Comparison of ENCODE assay signal across 11 mouse cellular contexts in genomic region chr14:25470224-25470805, GRCm38 (mm10). TPM values are rescaled to one million over a fixed set of nuclear protein-coding genes. Genes with fewer than 3 reads are reported as not detected.
DNase-seq lines count a peak whose midpoint lies in the region; ATAC-seq and TF ChIP-seq lines count a peak whose summit lies in the region.
"Had no signal": no experiment of that assay in that cellular context is flagged by ENCODE, and none has a peak within 500 bp of the region (broad histone marks: within the 10 kb centered on the region; RNA-seq: fewer than 3 reads in every experiment).

No protein-coding gene starts in this region.

- DNase-seq in cerebellum, postnatal 10 days, result peak; percentile 80 to 92
- DNase-seq in cerebellum, postnatal 36 days, result no peak
- DNase-seq in kidney, postnatal 0 days (ENCODE audit: low spot score), result no peak
- DNase-seq in spleen, adult 18-20 months, result no peak
- DNase-seq: kidney, postnatal 25 days; lung, embryonic 14.5 days had no signal

- no peaks in the 10 kb centered on the region for H3K27me3 ChIP-seq in kidney, postnatal 0 days (ENCODE audit: insufficient read depth, low read length)
- H3K27me3 ChIP-seq in kidney, embryonic 14.5 days (ENCODE audit: control insufficient read depth, insufficient read depth, low read length), result no peaks in the 10 kb centered on the region
- no peaks in the 10 kb centered on the region for H3K27me3 ChIP-seq in embryonic facial prominence, embryonic 12.5 days
- H3K27me3 ChIP-seq: stomach, embryonic 15.5 days had no signal

- H3K4me3 ChIP-seq in kidney, postnatal 0 days (replicated peaks; ENCODE audit: low read depth, low read length), result no peak overlapping the region
- H3K4me3 ChIP-seq in kidney, embryonic 14.5 days (ENCODE audit: low read length), result no peak overlapping the region
- no peak overlapping the region for H3K4me3 ChIP-seq in embryonic facial prominence, embryonic 12.5 days
- H3K4me3 ChIP-seq in macrophage (ENCODE audit: inconsistent target), result no peak overlapping the region
- H3K4me3 ChIP-seq: stomach, embryonic 15.5 days had no signal

- no peak for ATAC-seq in kidney, postnatal 0 days (replicated peaks; ENCODE audit: low FRiP score, low read depth)
- ATAC-seq in kidney, embryonic 14.5 days (ENCODE audit: low FRiP score, low TSS enrichment), result no peak
- ATAC-seq in embryonic facial prominence, embryonic 12.5 days (ENCODE audit: insufficient number of reproducible peaks, insufficient read depth, low FRiP score, low TSS enrichment), result no peak
- no peak for ATAC-seq in CD4-positive, CD25-positive, alpha-beta regulatory T cell, adult 4 months

- no peak overlapping the region for H3K9ac ChIP-seq in kidney, postnatal 0 days (ENCODE audit: low read depth, low read length)
- no peak overlapping the region; the same call in 1 of the 2 replicates for H3K9ac ChIP-seq in kidney, embryonic 14.5 days (ENCODE audit: low read depth, low read length)
- no peak overlapping the region for H3K9ac ChIP-seq in embryonic facial prominence, embryonic 12.5 days
- H3K9ac ChIP-seq: lung, embryonic 14.5 days; stomach, embryonic 15.5 days had no signal

- no peaks in the 10 kb centered on the region for H3K9me3 ChIP-seq in kidney, postnatal 0 days (replicated peaks; ENCODE audit: low read length)
- H3K9me3 ChIP-seq in kidney, embryonic 14.5 days (ENCODE audit: control insufficient read depth, low read length), result no peaks in the 10 kb centered on the region
- H3K9me3 ChIP-seq in embryonic facial prominence, embryonic 12.5 days, result no peaks in the 10 kb centered on the region
- H3K9me3 ChIP-seq: stomach, embryonic 15.5 days had no signal

- WGBS in kidney, postnatal 0 days, result 52% methylated on average over 7 of the region's 7 CpGs
- 37% methylated on average over 7 of the region's 7 CpGs for WGBS in kidney, embryonic 14.5 days
- WGBS in embryonic facial prominence, embryonic 12.5 days, result 71% methylated on average over 7 of the region's 7 CpGs
- 32% methylated on average over 7 of the region's 7 CpGs for WGBS in macrophage (ENCODE audit: missing documents)

- no peak overlapping the region for H3K4me2 ChIP-seq in kidney, postnatal 0 days (ENCODE audit: low read length)
- no peak overlapping the region for H3K4me2 ChIP-seq in kidney, embryonic 14.5 days (replicated peaks; ENCODE audit: low read depth, low read length)
- no peak overlapping the region for H3K4me2 ChIP-seq in embryonic facial prominence, embryonic 12.5 days (replicated peaks)
- H3K4me2 ChIP-seq: lung, embryonic 14.5 days; stomach, embryonic 15.5 days had no signal

- 0 out of 2 replicates have a peak, but pooled peaks cover 2% of the 10 kb centered on the region for H3K36me3 ChIP-seq in kidney, postnatal 0 days (ENCODE audit: insufficient read depth, low read length)
- H3K36me3 ChIP-seq in kidney, embryonic 14.5 days (ENCODE audit: control insufficient read depth, insufficient read depth, low read length), result no peaks in the 10 kb centered on the region
- no peaks in the 10 kb centered on the region for H3K36me3 ChIP-seq in embryonic facial prominence, embryonic 12.5 days
- no peaks in the 10 kb centered on the region for H3K36me3 ChIP-seq in macrophage (ENCODE audit: inconsistent target)
- H3K36me3 ChIP-seq: stomach, embryonic 15.5 days had no signal

- H3K79me2 ChIP-seq in macrophage (ENCODE audit: inconsistent target), result peaks cover 100% of the 10 kb centered on the region

- H3K4me1 ChIP-seq in kidney, postnatal 0 days (replicated peaks; ENCODE audit: insufficient read depth, low read length), result peaks cover 93% of the 10 kb centered on the region
- peaks cover 91% of the 10 kb centered on the region for H3K4me1 ChIP-seq in kidney, embryonic 14.5 days (ENCODE audit: control insufficient read depth, insufficient read depth, low read length)
- H3K4me1 ChIP-seq in embryonic facial prominence, embryonic 12.5 days, result peaks cover 95% of the 10 kb centered on the region

- TF ChIP-seq CTCF in kidney, postnatal 0 days (IDR thresholded peaks at IDR 0.05; ENCODE audit: low read depth), result no peak

- peak overlapping the region; percentile 86 for H3K27ac ChIP-seq in kidney, postnatal 0 days
- H3K27ac ChIP-seq in kidney, embryonic 14.5 days (ENCODE audit: low read depth, low read length), result no peak overlapping the region
- 0 out of 2 replicates have a peak overlapping the region, but pooled peaks have one; percentile 46 for H3K27ac ChIP-seq in embryonic facial prominence, embryonic 12.5 days
- peak overlapping the region; percentile 99 for H3K27ac ChIP-seq in macrophage
- H3K27ac ChIP-seq: stomach, embryonic 15.5 days had no signal

RNA-seq across cellular contexts. Expression of gene Zmiz1, which starts 11.3 kb away (rescaled TPM):
- polyA plus RNA-seq in kidney, postnatal 0 days (2015; fragmentation: Nextera tagmentation; extraction: Ambion mirVana), result 25.0 and 26.6 TPM in 2 replicates
- polyA plus RNA-seq in kidney, embryonic 14.5 days (2014; fragmentation: Nextera tagmentation; extraction: Ambion mirVana), result 43.3 and 57.3 TPM in 2 replicates
- 43.8 and 46.3 TPM in 2 replicates for polyA plus RNA-seq in embryonic facial prominence, embryonic 12.5 days (2016; fragmentation: Nextera tagmentation; extraction: Ambion mirVana)
- total RNA-seq in macrophage (2018; cell fraction: chromatin; rRNA removed), result 100 to 1,000 TPM; 201 to 426 (median 339) TPM
- 100 to 1,000 TPM; 130 to 224 (median 189) TPM for total RNA-seq in macrophage (2018; cell fraction: cytosol; rRNA removed)
- total RNA-seq in macrophage (2018; cell fraction: nucleus; rRNA removed), result 100 to 1,000 TPM; 176 to 364 (median 261) TPM
- 74.5 to 135 TPM (median 101 TPM) in 3 replicates for polyA plus RNA-seq in macrophage (2018)
- polyA plus RNA-seq in CD4-positive, CD25-positive, alpha-beta regulatory T cell, adult 4 months (2017; shearing (Covaris generic)), result 10 to 100 TPM; 21.2 to 34.3 TPM

Comparison
In these comparisons a context has a peak if more than half of its experiments do, and no peak if none do; other contexts are left out.
1. DNase-seq: peak in cerebellum, postnatal 10 days (2 of 2); none in cerebellum, postnatal 36 days (0 of 2), kidney, postnatal 0 days (single experiment) and spleen, adult 18-20 months (0 of 2).